Mouse (Mus musculus) forebrain, embryonic 15.5 days (tissue): ENCODE data around the gene Ngfr. TPM values are rescaled to one million over a fixed set of nuclear protein-coding genes. Genes with fewer than 3 reads are reported as not detected.
"Not testable (repeated sequence)": the region's sequence is repeated elsewhere in the genome, so short reads cannot be mapped to it uniquely, and the experiment has no call there.

ENCODE experiments used
- ATAC-seq: fragments of 200-750 bp; cut with Nextera tagmentation; replicated peaks from 2 replicates; pipeline ENCODE4 v1.8.0; 2017; ENCODE audit warnings: mild to moderate bottlenecking, moderate TSS enrichment, moderate library complexity
- H3K27ac ChIP-seq: fragments of 300-500 bp; sonication (generic); replicated peaks from 2 replicates; pipeline ENCODE4 v1.5.1; 2015; ENCODE audit warnings: mild to moderate bottlenecking, inconsistent platforms
- H3K27me3 ChIP-seq: fragments of 300-500 bp; sonication (generic); 2 replicates; pipeline ENCODE4 v1.6.1; 2015; ENCODE audit warnings: inconsistent platforms
- H3K36me3 ChIP-seq: fragments of 300-500 bp; sonication (generic); 2 replicates; pipeline ENCODE4 v1.6.1; 2015; ENCODE audit warnings: mild to moderate bottlenecking, inconsistent platforms
- H3K4me1 ChIP-seq: fragments of 300-500 bp; sonication (generic); 2 replicates; pipeline ENCODE4 v1.6.1; 2015; ENCODE audit warnings: inconsistent platforms
- H3K4me2 ChIP-seq: fragments of 300-500 bp; sonication (generic); replicated peaks from 2 replicates; pipeline ENCODE4 v1.6.1; 2015; ENCODE audit warnings: mild to moderate bottlenecking, inconsistent platforms
- H3K4me3 ChIP-seq: fragments of 300-500 bp; sonication (generic); 2 replicates; pipeline ENCODE4 v1.5.1; 2015; ENCODE audit warnings: mild to moderate bottlenecking, inconsistent platforms
- H3K9ac ChIP-seq: fragments of 300-500 bp; sonication (generic); replicated peaks from 2 replicates; pipeline ENCODE4 v1.6.1; 2015; ENCODE audit warnings: mild to moderate bottlenecking, inconsistent platforms
- H3K9me3 ChIP-seq: fragments of 300-500 bp; sonication (generic); 2 replicates; pipeline ENCODE4 v1.6.1; 2016; ENCODE audit warnings: inconsistent platforms
- WGBS: fragments of 180-500 bp; shearing (Covaris S2); methylation state at CpG from one replicate; pipeline ENCODE4 v1.1.7; 2015; ENCODE audit warnings: mixed read lengths; 5-methylcytosine and 5-hydroxymethylcytosine counted together
- polyA plus RNA-seq: library from polyadenylated mRNA; unstranded; fragments of >200 nt; fragmentation: Nextera tagmentation; extraction: Ambion mirVana; gene quantifications from 2 replicates; pipeline ENCODE4 v1.2.1, GENCODE M21; 2015

The Ngfr gene
- polyA plus RNA-seq, 1 experiment from 2014 or later, result 6.1 TPM

DNA sequence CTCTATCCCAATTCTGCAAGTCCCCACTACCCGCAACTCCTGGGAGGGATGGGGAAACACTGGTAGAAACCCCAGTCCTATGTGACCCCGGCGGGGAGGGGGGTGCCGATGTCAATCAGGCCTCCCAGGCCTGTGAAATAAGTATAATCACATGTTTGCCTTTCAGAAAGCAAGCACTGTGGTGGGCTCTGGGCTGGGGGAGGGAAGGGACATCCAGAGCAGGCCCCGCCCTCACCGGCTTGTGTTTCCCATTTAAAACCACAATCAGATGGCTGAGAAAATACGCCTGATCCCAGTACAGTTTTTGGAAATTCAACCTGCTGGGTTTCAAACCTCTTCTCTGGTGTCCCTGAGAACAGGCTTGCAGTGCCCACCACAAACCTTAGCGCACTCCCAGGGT, 27.2 kb upstream of the Ngfr start:
- Histone ChIP-seq H3K36me3 (no peaks in the 10 kb centered on the region), H3K4me3 (no peak overlapping the region), H3K9me3 (no peaks in the 10 kb centered on the region), H3K27ac (no peak overlapping the region), H3K4me1 (peaks cover 36% of the 10 kb centered on the region), H3K9ac (no peak overlapping the region), H3K4me2 (no peak overlapping the region), H3K27me3 (no peaks in the 10 kb centered on the region)
- WGBS, result 85% methylated on average over 8 of the region's 8 CpGs
- ATAC-seq, result no peak

DNA sequence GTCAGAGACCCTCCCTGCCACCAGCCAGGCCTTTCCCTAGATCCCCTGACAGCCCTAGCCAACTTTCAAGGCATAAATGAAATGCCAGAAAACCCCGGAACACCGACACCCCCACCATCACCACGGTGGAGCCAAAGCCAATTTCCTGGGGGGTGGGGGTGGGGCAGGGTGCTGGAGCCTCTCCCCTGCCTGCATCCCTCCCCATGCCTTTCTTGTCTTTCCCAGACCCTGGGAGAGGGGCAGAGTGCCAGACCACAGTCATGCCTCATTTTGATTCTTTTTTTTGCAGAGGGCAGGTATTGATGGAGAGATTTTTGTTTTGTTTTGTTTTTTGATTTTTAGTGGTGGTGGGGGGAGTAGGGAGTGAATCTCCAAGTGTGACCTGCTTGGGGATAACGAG, 23.7 kb upstream of the Ngfr start:
- Histone ChIP-seq H3K4me2 (no peak overlapping the region), H3K36me3 (no peaks in the 10 kb centered on the region), H3K27ac (no peak overlapping the region), H3K27me3 (no peaks in the 10 kb centered on the region), H3K9me3 (no peaks in the 10 kb centered on the region), H3K4me1 (peaks cover 16% of the 10 kb centered on the region), H3K9ac (no peak overlapping the region), H3K4me3 (no peak overlapping the region)
- 14% methylated on average over 4 of the region's 4 CpGs for WGBS
- ATAC-seq, result no peak

DNA sequence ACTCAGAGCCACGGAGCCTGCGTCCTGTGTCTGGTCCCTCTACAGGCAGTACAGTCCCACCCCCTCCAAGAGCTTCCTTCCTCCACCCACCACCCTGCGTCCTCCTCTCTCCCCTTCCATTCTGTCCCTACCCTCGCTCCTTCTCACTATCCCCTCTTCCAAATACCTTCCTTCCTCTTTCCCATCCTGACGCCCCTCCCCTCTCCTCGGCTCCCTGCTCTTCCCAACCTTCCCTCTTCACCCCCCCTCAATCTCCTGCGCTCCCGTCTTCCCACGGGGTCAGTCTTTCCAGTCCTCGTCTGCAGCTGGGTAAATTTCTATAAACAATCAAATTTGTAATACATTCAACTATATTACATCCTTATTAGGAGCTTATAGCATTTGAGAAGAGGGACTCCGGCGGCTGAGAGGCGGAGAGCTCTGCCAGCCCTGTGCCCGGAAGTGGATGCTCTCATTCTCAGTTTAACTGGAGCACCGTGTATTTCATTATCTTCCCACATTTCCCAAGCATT, 22.9 kb upstream of the Ngfr start:
- no peak overlapping the region for H3K27ac ChIP-seq
- 26% methylated on average over 15 of the region's 15 CpGs for WGBS
- peak overlapping the region; percentile 39 for H3K4me2 ChIP-seq
- peak overlapping the region; percentile 35; the same call in 1 of the 2 replicates for H3K9ac ChIP-seq
- H3K27me3 ChIP-seq, result no peaks in the 10 kb centered on the region
- H3K4me1 ChIP-seq, result peaks cover 16% of the 10 kb centered on the region
- no peaks in the 10 kb centered on the region for H3K9me3 ChIP-seq
- ATAC-seq, result no peak
- peak overlapping the region; percentile 24 for H3K4me3 ChIP-seq
- H3K36me3 ChIP-seq, result no peaks in the 10 kb centered on the region

DNA sequence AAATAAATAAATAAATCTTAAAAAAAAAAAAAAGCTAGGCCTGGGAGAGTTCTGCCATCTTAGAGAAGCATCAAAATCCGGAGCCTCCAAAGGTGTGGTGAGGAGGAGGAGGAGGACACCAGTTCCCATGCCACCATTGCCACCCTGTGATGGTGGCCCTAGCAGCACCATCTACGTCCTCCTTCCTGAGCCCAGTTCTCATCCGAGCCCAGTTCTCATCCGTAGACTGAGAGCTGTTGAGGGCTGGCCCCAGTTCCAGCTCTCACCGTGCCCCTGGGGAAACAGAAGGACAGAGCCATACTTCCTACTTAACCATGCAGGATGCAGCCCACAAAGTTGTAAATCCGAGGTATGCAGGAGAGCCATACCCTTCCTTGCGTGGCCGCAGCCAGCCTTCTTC, 22.4 kb upstream of the Ngfr start:
- peak overlapping the region; percentile 24; the same call in 1 of the 2 replicates for H3K4me3 ChIP-seq
- no peaks in the 10 kb centered on the region for H3K9me3 ChIP-seq
- no peak overlapping the region for H3K9ac ChIP-seq
- peaks cover 16% of the 10 kb centered on the region for H3K4me1 ChIP-seq
- H3K36me3 ChIP-seq, result no peaks in the 10 kb centered on the region
- ATAC-seq, result no peak
- no peak overlapping the region for H3K27ac ChIP-seq
- peak overlapping the region; percentile 39 for H3K4me2 ChIP-seq
- no peaks in the 10 kb centered on the region for H3K27me3 ChIP-seq
- 53% methylated on average over 8 of the region's 8 CpGs for WGBS

DNA sequence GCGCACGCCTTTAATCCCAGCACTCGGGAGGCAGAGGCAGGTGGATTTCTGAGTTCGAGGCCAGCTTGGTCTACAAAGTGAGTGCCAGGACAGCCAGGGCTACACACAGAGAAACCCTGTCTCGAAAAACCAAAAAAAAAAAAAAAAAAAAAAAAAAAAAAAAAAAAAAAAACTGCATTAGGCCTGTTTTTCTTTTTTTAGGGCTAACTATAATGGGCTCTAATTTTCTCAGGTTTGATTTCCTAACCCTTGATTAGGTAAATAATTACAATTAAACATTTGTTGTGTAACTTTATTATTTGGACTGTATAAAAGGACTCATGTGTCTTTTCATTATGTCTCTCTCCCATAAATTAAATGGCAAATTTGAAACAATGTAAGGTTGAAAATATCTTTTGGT, 19.8 kb upstream of the Ngfr start:
- H3K27me3 ChIP-seq, H3K36me3 ChIP-seq, H3K4me2 ChIP-seq, ATAC-seq, H3K9ac ChIP-seq, H3K9me3 ChIP-seq, H3K4me3 ChIP-seq, H3K27ac ChIP-seq: not testable (repeated sequence)
- 91% methylated on average over 4 of the region's 5 CpGs for WGBS
- peaks cover 16% of the 10 kb centered on the region for H3K4me1 ChIP-seq

DNA sequence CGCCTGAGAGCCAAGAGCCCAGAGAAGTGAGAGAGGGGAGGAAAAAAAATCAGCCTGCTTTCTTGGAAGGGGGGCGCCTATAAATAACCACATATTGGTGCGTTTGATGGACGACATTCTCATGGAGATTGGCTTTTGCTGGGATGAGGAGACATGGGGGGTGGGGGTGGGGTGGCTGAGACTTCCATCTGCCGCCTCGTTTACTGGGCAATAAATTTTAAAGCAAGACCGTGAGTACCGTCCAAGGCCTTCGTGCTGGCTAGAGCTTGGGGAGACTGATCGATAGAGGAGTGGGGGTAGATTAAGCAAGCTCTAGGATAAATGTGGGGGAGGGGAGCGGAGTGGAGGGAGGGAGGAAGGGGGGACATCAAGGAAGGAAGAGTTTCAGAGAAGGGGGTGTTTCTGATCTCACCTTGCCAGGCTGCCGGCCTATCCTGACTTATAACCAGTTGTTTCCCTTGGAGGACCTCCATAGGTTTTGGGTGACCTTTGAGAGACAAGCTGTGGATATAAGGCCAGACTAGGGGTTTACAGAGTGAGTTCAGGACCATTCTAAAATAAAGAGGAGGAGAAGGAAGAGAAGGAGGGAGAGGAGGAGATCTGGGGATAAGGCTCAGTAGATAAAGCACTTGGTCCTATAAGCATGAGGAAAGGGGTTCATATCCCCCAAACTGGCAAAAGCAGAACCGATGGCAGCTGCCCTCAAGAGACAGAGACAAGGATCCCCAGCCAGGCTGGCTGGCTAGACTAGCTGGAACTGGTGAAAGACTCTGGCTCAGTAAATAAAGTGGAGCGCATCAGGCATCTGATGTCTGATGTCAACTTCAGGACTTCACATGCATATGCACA, 10.9 kb upstream of the Ngfr start:
- Histone ChIP-seq H3K27ac (no peak overlapping the region), H3K4me2 (peak overlapping the region; percentile 11), H3K9me3 (no peaks in the 10 kb centered on the region), H3K36me3 (no peaks in the 10 kb centered on the region), H3K27me3 (peaks cover 11% of the 10 kb centered on the region; the same call in 1 of the 2 replicates), H3K4me1 (peaks cover 23% of the 10 kb centered on the region), H3K9ac (no peak overlapping the region), H3K4me3 (no peak overlapping the region)
- ATAC-seq, result no peak
- WGBS, result 25% methylated on average over 14 of the region's 14 CpGs

DNA sequence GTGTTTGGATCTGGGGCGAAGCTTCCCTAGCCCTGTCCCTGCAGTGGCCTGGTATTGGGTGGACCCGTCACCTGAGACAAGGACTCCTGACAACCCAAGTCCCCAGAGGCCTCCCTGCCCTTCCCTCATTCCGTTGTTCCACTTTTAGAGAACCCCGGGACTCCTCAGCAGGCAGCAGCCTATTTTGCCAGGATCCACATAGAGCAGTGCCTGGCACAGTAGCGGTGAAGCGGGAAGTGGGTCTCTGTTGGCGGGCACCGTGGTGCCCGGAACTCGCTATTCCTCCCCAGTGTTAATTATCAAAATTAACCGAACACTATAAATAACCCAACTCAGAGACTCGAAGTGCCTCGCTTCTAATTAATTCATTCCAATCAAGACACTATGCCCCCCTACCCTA, 10.2 kb upstream of the Ngfr start:
- no peak for ATAC-seq
- WGBS, result 11% methylated on average over 13 of the region's 13 CpGs
- Histone ChIP-seq H3K36me3 (no peaks in the 10 kb centered on the region), H3K4me1 (peaks cover 23% of the 10 kb centered on the region), H3K4me2 (peak overlapping the region; percentile 11), H3K9ac (no peak overlapping the region), H3K9me3 (no peaks in the 10 kb centered on the region), H3K27me3 (peaks cover 12% of the 10 kb centered on the region; the same call in 1 of the 2 replicates), H3K4me3 (no peak overlapping the region), H3K27ac (no peak overlapping the region)

DNA sequence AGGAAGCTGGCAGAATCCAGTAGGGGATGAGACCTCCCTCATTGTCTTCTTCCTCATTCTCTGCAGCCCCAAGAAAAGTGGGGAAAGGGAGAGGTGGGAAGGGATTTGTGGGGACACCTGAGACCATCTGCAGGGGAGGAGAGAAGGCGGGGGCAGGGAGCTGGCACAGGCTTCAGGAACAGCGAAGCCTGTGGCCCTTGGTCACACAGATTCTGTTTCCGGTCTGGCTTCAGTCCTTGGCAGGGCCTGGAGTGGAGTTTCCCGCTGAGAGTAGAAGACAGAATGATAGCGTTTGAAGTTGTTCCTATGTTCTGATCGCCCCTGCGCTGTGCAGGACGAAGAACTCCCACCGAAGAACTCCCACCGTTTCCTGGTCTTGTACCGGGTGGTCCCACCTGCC, 9.2 kb upstream of the Ngfr start:
- no peak overlapping the region for H3K4me2 ChIP-seq
- H3K27me3 ChIP-seq, result peaks cover 16% of the 10 kb centered on the region; the same call in 1 of the 2 replicates
- H3K27ac ChIP-seq, result no peak overlapping the region

DNA sequence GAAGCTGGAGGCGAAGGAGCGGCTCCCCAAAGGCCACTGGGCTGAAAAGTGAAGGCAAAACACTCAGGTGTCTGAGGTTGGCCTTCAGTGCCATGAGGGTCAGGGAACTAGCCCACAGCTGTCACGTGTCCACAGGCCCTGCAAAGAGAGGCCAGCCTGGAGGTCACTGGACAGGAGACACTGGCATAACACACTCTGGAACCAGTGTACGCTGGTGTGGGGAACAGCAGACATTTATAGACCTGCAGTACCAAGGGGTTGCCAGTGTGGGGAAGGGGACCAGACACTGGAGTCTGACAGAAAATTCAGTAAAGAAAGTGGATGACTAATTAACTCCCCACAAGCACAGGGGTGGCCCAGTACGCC, 8.6 kb upstream of the Ngfr start:
- H3K4me1 ChIP-seq, result peaks cover 23% of the 10 kb centered on the region
- WGBS, result 42% methylated on average over 5 of the region's 5 CpGs
- H3K9ac ChIP-seq, result no peak overlapping the region
- no peaks in the 10 kb centered on the region for H3K36me3 ChIP-seq
- no peak for ATAC-seq
- no peaks in the 10 kb centered on the region for H3K9me3 ChIP-seq
- no peak overlapping the region for H3K27ac ChIP-seq
- no peak overlapping the region for H3K4me3 ChIP-seq
- H3K27me3 ChIP-seq, result peaks cover 19% of the 10 kb centered on the region; the same call in 1 of the 2 replicates
- no peak overlapping the region for H3K4me2 ChIP-seq

More for the DNA sequence above, 9.2 kb upstream of the Ngfr start:
- 38% methylated on average over 11 of the region's 11 CpGs for WGBS
- Histone ChIP-seq H3K4me3 (no peak overlapping the region), H3K9me3 (no peaks in the 10 kb centered on the region), H3K36me3 (no peaks in the 10 kb centered on the region), H3K4me1 (peaks cover 23% of the 10 kb centered on the region), H3K9ac (no peak overlapping the region)
- ATAC-seq, result no peak

DNA sequence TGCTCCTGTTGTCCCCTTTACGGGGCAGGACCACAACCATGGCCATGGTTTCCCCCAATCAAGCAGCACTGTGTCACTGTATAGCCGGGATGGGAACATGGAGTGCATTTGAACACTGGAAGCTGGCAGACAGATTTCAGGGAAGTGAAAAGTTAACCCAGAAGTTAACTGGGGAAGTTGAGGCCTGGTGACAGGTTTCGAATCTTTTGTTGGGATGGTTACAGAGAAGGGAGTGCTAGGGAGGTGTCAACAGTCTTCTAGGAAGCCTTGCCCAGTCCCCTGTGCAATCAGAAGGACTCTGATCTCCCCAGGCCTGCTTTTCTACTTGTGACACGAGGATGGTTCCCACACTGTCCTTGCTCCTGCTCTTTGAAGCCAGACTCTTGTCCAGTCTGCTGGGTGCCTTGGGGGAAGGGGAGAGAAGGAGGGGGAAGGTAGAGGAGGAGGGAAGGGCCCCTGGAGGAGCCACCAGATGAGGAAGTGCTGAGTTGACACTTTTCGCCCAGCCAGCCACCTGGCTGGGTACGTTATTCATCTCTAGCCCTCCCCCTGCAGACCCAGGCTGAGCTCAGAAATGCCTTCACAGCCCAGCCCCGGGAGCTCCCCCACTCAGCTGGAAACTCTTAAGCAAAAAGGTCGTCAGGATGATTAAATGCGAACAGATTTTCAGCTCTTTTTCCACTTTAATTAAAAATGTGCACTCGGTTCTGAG, 8.1 kb upstream of the Ngfr start:
- H3K4me1 ChIP-seq, result peaks cover 23% of the 10 kb centered on the region
- peaks cover 22% of the 10 kb centered on the region; the same call in 1 of the 2 replicates for H3K27me3 ChIP-seq
- no peaks in the 10 kb centered on the region for H3K9me3 ChIP-seq
- no peaks in the 10 kb centered on the region for H3K36me3 ChIP-seq
- no peak overlapping the region for H3K9ac ChIP-seq
- no peak overlapping the region for H3K4me3 ChIP-seq
- no peak overlapping the region for H3K4me2 ChIP-seq
- 28% methylated on average over 10 of the region's 10 CpGs for WGBS
- no peak overlapping the region for H3K27ac ChIP-seq
- no peak for ATAC-seq

DNA sequence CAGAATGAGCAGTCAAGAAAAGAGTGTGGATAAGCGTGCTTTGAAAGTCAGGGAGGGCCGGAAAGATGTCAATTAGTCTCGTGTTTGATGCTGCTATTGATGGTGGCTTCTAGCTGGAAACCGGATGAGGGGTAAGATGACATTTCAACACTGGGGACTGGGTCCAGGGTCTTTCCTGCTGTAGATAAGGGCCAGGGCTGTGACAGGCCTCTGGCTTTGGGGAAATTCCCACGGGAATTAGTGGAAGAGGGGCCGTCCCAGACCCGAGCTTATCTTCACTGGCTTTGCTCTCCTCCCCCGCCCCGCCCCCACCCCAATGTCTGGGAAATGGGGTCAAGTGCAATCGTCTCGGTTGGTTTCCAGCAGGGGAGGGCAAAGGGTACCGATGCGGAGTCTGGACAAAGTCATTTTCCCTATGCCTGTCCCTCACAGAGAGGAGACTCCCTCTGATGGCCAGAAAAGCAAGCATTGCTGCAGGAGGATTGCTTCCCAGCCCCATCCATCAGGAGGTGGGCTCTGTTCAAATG, 7.2 kb upstream of the Ngfr start:
- H3K9ac ChIP-seq, result no peak overlapping the region
- no peak overlapping the region for H3K4me3 ChIP-seq
- H3K27me3 ChIP-seq, result peaks cover 24% of the 10 kb centered on the region; the same call in 1 of the 2 replicates
- no peaks in the 10 kb centered on the region for H3K36me3 ChIP-seq
- H3K9me3 ChIP-seq, result no peaks in the 10 kb centered on the region
- no peak for ATAC-seq
- H3K27ac ChIP-seq, result no peak overlapping the region
- 23% methylated on average over 13 of the region's 13 CpGs for WGBS
- no peak overlapping the region for H3K4me2 ChIP-seq
- H3K4me1 ChIP-seq, result peaks cover 23% of the 10 kb centered on the region

DNA sequence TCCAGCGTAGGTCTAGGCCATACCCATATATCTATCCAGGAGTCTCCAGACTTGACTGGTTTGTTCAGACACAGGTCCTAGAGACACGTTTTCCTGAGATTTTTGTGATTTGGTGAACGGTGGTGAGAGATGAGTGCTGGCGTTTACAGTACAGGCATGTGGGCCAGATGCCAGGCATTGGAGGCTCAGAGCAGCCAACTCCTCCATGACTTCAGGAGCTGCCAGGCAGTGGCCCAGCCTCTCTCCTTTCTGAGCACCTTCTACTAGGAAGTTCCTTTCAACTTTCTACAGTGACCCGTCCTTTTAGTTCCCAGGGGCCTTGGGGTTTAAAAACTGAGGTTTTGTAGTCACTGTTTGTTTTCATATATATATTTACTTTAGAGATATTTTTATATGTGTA, 6.0 kb upstream of the Ngfr start:
- WGBS, result 64% methylated on average over 5 of the region's 5 CpGs
- Histone ChIP-seq H3K9me3 (no peaks in the 10 kb centered on the region), H3K4me1 (peaks cover 23% of the 10 kb centered on the region), H3K9ac (no peak overlapping the region), H3K27me3 (peaks cover 32% of the 10 kb centered on the region), H3K4me3 (no peak overlapping the region), H3K4me2 (no peak overlapping the region), H3K36me3 (no peaks in the 10 kb centered on the region), H3K27ac (no peak overlapping the region)
- no peak for ATAC-seq
